Mouse (Mus musculus) frontal cortex, postnatal 10 days (tissue): ENCODE results near the gene Smok3a.
"Not testable (repeated sequence)": the region's sequence is repeated elsewhere in the genome, so short reads cannot be mapped to it uniquely, and the experiment has no call there.

Experiments
- DNase-seq, 2 experiments: peaks; one replicate each; pipeline ENCODE4 v3.0.0; 2022; ENCODE audit warnings: low spot score in 2 of 2, mixed read lengths in 1 of 2

Gene Smok3a

GRCm38 (mm10) chr5:138020961-138021479 lies at the start of gene Smok3a, which contains the start of gene Smok3b:
Gene Smok3a (plus strand): TSS chr5:138021261.
Gene Smok3b (plus strand): TSS chr5:138021429.
- not testable (repeated sequence) for DNase-seq

GRCm38 (mm10) chr5:137973161-137973560 lies 47.9 kb upstream of the Smok3a start:
- DNase-seq, result no peak

GRCm38 (mm10) chr5:137973738-137974137 lies 47.3 kb upstream of the Smok3a start:
- DNase-seq, result no peak

GRCm38 (mm10) chr5:137974724-137975123 lies 46.3 kb upstream of the Smok3a start:
- DNase-seq, result no peak

- DNase-seq, result no peak
Observed at GRCm38 (mm10) chr5:137975434-137975833, 45.6 kb upstream of the Smok3a start.

GRCm38 (mm10) chr5:137977291-137977690 lies 43.8 kb upstream of the Smok3a start:
- no peak for DNase-seq

- DNase-seq, result no peak
Observed at GRCm38 (mm10) chr5:137979081-137979480, 42.0 kb upstream of the Smok3a start.

- DNase-seq, result no peak
Observed at GRCm38 (mm10) chr5:137981300-137981699, 39.8 kb upstream of the Smok3a start, which contains the start of gene Azgp1. Gene Azgp1 (plus strand): TSS chr5:137981520.

GRCm38 (mm10) chr5:137986351-137986750 lies 34.7 kb upstream of the Smok3a start:
- no peak for DNase-seq

- DNase-seq, result no peak
Observed at GRCm38 (mm10) chr5:138009437-138009836, 11.6 kb upstream of the Smok3a start.

GRCm38 (mm10) chr5:138012382-138012781 lies 8.7 kb upstream of the Smok3a start:
- no peak for DNase-seq

GRCm38 (mm10) chr5:138016530-138016929 lies 4.5 kb upstream of the Smok3a start:
- no peak for DNase-seq

- DNase-seq, result no peak
Observed at GRCm38 (mm10) chr5:138016997-138017396, 4.1 kb upstream of the Smok3a start.

- not testable (repeated sequence) for DNase-seq
Observed at GRCm38 (mm10) chr5:138019577-138019976, 1.5 kb upstream of the Smok3a start.

GRCm38 (mm10) chr5:138052894-138053293 lies 31.8 kb downstream of the Smok3a start, which contains the start of gene Smok3c:
Gene Smok3c (plus strand): TSS chr5:138053194.
- DNase-seq, result not testable (repeated sequence)

GRCm38 (mm10) chr5:138073803-138074202 lies 52.7 kb downstream of the Smok3a start:
- DNase-seq, result no peak

- no peak for DNase-seq
Observed at GRCm38 (mm10) chr5:138075684-138076083, 54.6 kb downstream of the Smok3a start.

GRCm38 (mm10) chr5:138076148-138076547 lies 55.1 kb downstream of the Smok3a start:
- no peak for DNase-seq

- DNase-seq, result no peak
Observed at GRCm38 (mm10) chr5:138080456-138080855, 59.4 kb downstream of the Smok3a start.

GRCm38 (mm10) chr5:138081446-138081845 lies 60.4 kb downstream of the Smok3a start:
- no peak for DNase-seq

GRCm38 (mm10) chr5:138083318-138083900 lies 62.3 kb downstream of the Smok3a start:
- DNase-seq, result no peak

GRCm38 (mm10) chr5:138083936-138084335 lies 62.9 kb downstream of the Smok3a start:
- no peak for DNase-seq
